Mouse (Mus musculus) heart, embryonic 15.5 days (tissue): ENCODE data around the gene Wfdc1. TPM values are rescaled to one million over a fixed set of nuclear protein-coding genes. Genes with fewer than 3 reads are reported as not detected.

Source experiments
- ATAC-seq: fragments of 200-750 bp; cut with Nextera tagmentation; replicated peaks from 2 replicates; pipeline ENCODE4 v1.8.0; 2017; ENCODE audit warnings: low read depth, moderate TSS enrichment; ENCODE audit not compliant: insufficient number of reproducible peaks, insufficient read depth, low FRiP score
- H3K27ac ChIP-seq: fragments of 300-500 bp; sonication (generic); 2 replicates; pipeline ENCODE4 v1.5.1; 2015; ENCODE audit warnings: mild to moderate bottlenecking, inconsistent platforms
- H3K27me3 ChIP-seq: fragments of 300-500 bp; sonication (generic); 2 replicates; pipeline ENCODE4 v1.6.1; 2015; ENCODE audit warnings: inconsistent platforms
- H3K36me3 ChIP-seq: fragments of 300-500 bp; sonication (generic); 2 replicates; pipeline ENCODE4 v1.6.1; 2015; ENCODE audit warnings: mild to moderate bottlenecking, inconsistent platforms
- H3K4me1 ChIP-seq: fragments of 300-500 bp; sonication (generic); replicated peaks from 2 replicates; pipeline ENCODE4 v1.6.1; 2015; ENCODE audit warnings: inconsistent platforms
- H3K4me2 ChIP-seq: fragments of 300-500 bp; sonication (generic); 2 replicates; pipeline ENCODE4 v1.6.1; 2015; ENCODE audit warnings: inconsistent platforms, mild to moderate bottlenecking, moderate library complexity
- H3K4me3 ChIP-seq: fragments of 300-500 bp; sonication (generic); 2 replicates; pipeline ENCODE4 v1.5.1; 2015; ENCODE audit warnings: mild to moderate bottlenecking, inconsistent platforms
- H3K9ac ChIP-seq: fragments of 300-500 bp; sonication (generic); 2 replicates; pipeline ENCODE4 v1.6.1; 2015; ENCODE audit warnings: mild to moderate bottlenecking, inconsistent platforms
- H3K9me3 ChIP-seq: fragments of 300-500 bp; sonication (generic); replicated peaks from 2 replicates; pipeline ENCODE4 v1.6.1; 2016; ENCODE audit warnings: inconsistent platforms
- WGBS: fragments of 180-500 bp; shearing (Covaris S2); methylation state at CpG from one replicate; pipeline ENCODE4 v1.1.7; 2015; ENCODE audit warnings: mixed read lengths; 5-methylcytosine and 5-hydroxymethylcytosine counted together
- polyA plus RNA-seq: library from polyadenylated mRNA; unstranded; fragments of >200 nt; fragmentation: Nextera tagmentation; extraction: Ambion mirVana; gene quantifications from 2 replicates; pipeline ENCODE4 v1.2.1, GENCODE M21; 2015

The Wfdc1 gene
- polyA plus RNA-seq, 1 experiment from 2014 or later = 5.9 TPM

GRCm38 (mm10) chr8:119639798-119640197, 26.4 kb upstream of the Wfdc1 start:
- no peak overlapping the region for H3K4me2 ChIP-seq
- WGBS = 70% methylated on average over 7 of the region's 7 CpGs
- peaks cover 11% of the 10 kb centered on the region for H3K4me1 ChIP-seq
- no peaks in the 10 kb centered on the region for H3K36me3 ChIP-seq
- H3K27ac ChIP-seq = no peak overlapping the region
- H3K27me3 ChIP-seq = peaks cover 16% of the 10 kb centered on the region
- H3K9ac ChIP-seq = no peak overlapping the region
- no peaks in the 10 kb centered on the region for H3K9me3 ChIP-seq
- ATAC-seq = no peak
- H3K4me3 ChIP-seq = no peak overlapping the region

GRCm38 (mm10) chr8:119641058-119641457, 25.1 kb upstream of the Wfdc1 start:
- Histone ChIP-seq H3K9ac (no peak overlapping the region), H3K4me2 (no peak overlapping the region), H3K9me3 (no peaks in the 10 kb centered on the region), H3K36me3 (no peaks in the 10 kb centered on the region), H3K4me3 (no peak overlapping the region), H3K27ac (no peak overlapping the region), H3K4me1 (no peaks in the 10 kb centered on the region), H3K27me3 (peaks cover 9% of the 10 kb centered on the region)
- ATAC-seq = no peak
- 62% methylated on average over 5 of the region's 5 CpGs for WGBS

GRCm38 (mm10) chr8:119642960-119643359, 23.2 kb upstream of the Wfdc1 start:
- no peaks in the 10 kb centered on the region for H3K36me3 ChIP-seq
- no peak overlapping the region for H3K27ac ChIP-seq

GRCm38 (mm10) chr8:119644429-119644960, 21.7 kb upstream of the Wfdc1 start:
- H3K4me1 ChIP-seq = no peaks in the 10 kb centered on the region
- no peaks in the 10 kb centered on the region for H3K27me3 ChIP-seq
- no peak overlapping the region for H3K4me2 ChIP-seq
- no peak overlapping the region for H3K4me3 ChIP-seq
- H3K9ac ChIP-seq = no peak overlapping the region
- ATAC-seq = no peak
- H3K9me3 ChIP-seq = no peaks in the 10 kb centered on the region; the same call in 1 of the 2 replicates
- H3K36me3 ChIP-seq = no peaks in the 10 kb centered on the region
- WGBS = 80% methylated on average over 17 of the region's 17 CpGs
- no peak overlapping the region for H3K27ac ChIP-seq

More at GRCm38 (mm10) chr8:119642960-119643359, 23.2 kb upstream of the Wfdc1 start:
- H3K4me1 ChIP-seq = no peaks in the 10 kb centered on the region
- WGBS = 81% methylated on average over 1 of the region's 1 CpGs
- no peak overlapping the region for H3K4me2 ChIP-seq
- no peak overlapping the region for H3K4me3 ChIP-seq
- H3K9ac ChIP-seq = no peak overlapping the region
- no peaks in the 10 kb centered on the region; the same call in 1 of the 2 replicates for H3K9me3 ChIP-seq
- ATAC-seq = no peak
- no peaks in the 10 kb centered on the region for H3K27me3 ChIP-seq

GRCm38 (mm10) chr8:119644981-119645597, 21.1 kb upstream of the Wfdc1 start:
- H3K4me1 ChIP-seq = no peaks in the 10 kb centered on the region
- WGBS = 67% methylated on average over 18 of the region's 18 CpGs
- H3K27ac ChIP-seq = no peak overlapping the region
- no peaks in the 10 kb centered on the region for H3K27me3 ChIP-seq
- H3K9me3 ChIP-seq = no peaks in the 10 kb centered on the region; the same call in 1 of the 2 replicates
- H3K9ac ChIP-seq = no peak overlapping the region
- H3K36me3 ChIP-seq = no peaks in the 10 kb centered on the region
- ATAC-seq = no peak
- H3K4me3 ChIP-seq = no peak overlapping the region
- H3K4me2 ChIP-seq = no peak overlapping the region

- H3K4me2 ChIP-seq = no peak overlapping the region
- no peak overlapping the region for H3K4me3 ChIP-seq
- no peaks in the 10 kb centered on the region; the same call in 1 of the 2 replicates for H3K9me3 ChIP-seq
- no peak overlapping the region for H3K9ac ChIP-seq
- ATAC-seq = no peak
- H3K36me3 ChIP-seq = no peaks in the 10 kb centered on the region
- no peaks in the 10 kb centered on the region for H3K4me1 ChIP-seq
- no peaks in the 10 kb centered on the region for H3K27me3 ChIP-seq
- WGBS = 81% methylated on average over 3 of the region's 3 CpGs
- no peak overlapping the region for H3K27ac ChIP-seq
Observed at GRCm38 (mm10) chr8:119646197-119646596, 20.0 kb upstream of the Wfdc1 start.

- no peaks in the 10 kb centered on the region for H3K36me3 ChIP-seq
- H3K4me3 ChIP-seq = no peak overlapping the region
- H3K27ac ChIP-seq = no peak overlapping the region
- H3K4me2 ChIP-seq = no peak overlapping the region
- ATAC-seq = no peak
- no peaks in the 10 kb centered on the region for H3K4me1 ChIP-seq
- no peaks in the 10 kb centered on the region; the same call in 1 of the 2 replicates for H3K9me3 ChIP-seq
- H3K9ac ChIP-seq = no peak overlapping the region
- no peaks in the 10 kb centered on the region for H3K27me3 ChIP-seq
- WGBS = 81% methylated on average over 7 of the region's 7 CpGs
Observed at GRCm38 (mm10) chr8:119646846-119647245, 19.3 kb upstream of the Wfdc1 start.

GRCm38 (mm10) chr8:119651324-119651723, 14.8 kb upstream of the Wfdc1 start:
- 50% methylated on average over 2 of the region's 2 CpGs for WGBS
- Histone ChIP-seq H3K9ac (no peak overlapping the region), H3K9me3 (no peaks in the 10 kb centered on the region; the same call in 1 of the 2 replicates), H3K36me3 (no peaks in the 10 kb centered on the region), H3K27me3 (no peaks in the 10 kb centered on the region), H3K4me3 (no peak overlapping the region), H3K4me1 (no peaks in the 10 kb centered on the region), H3K4me2 (no peak overlapping the region), H3K27ac (no peak overlapping the region)
- ATAC-seq = no peak

- Histone ChIP-seq H3K9me3 (no peaks in the 10 kb centered on the region), H3K36me3 (no peaks in the 10 kb centered on the region), H3K4me2 (no peak overlapping the region), H3K4me1 (peaks cover 14% of the 10 kb centered on the region), H3K27me3 (no peaks in the 10 kb centered on the region), H3K27ac (no peak overlapping the region), H3K4me3 (no peak overlapping the region), H3K9ac (no peak overlapping the region)
- no peak; the same call in 1 of the 2 replicates for ATAC-seq
- WGBS = 39% methylated on average over 5 of the region's 5 CpGs
Observed at GRCm38 (mm10) chr8:119656709-119657464, 9.3 kb upstream of the Wfdc1 start.

GRCm38 (mm10) chr8:119661081-119661480, 5.1 kb upstream of the Wfdc1 start:
- H3K4me2 ChIP-seq = no peak overlapping the region

GRCm38 (mm10) chr8:119661892-119662291, 4.3 kb upstream of the Wfdc1 start:
- no peak overlapping the region for H3K4me2 ChIP-seq
- H3K4me1 ChIP-seq = peaks cover 34% of the 10 kb centered on the region
- no peaks in the 10 kb centered on the region for H3K36me3 ChIP-seq
- ATAC-seq = no peak
- 71% methylated on average over 6 of the region's 6 CpGs for WGBS
- no peak overlapping the region for H3K27ac ChIP-seq
- no peaks in the 10 kb centered on the region for H3K27me3 ChIP-seq
- no peak overlapping the region for H3K4me3 ChIP-seq
- H3K9ac ChIP-seq = no peak overlapping the region
- no peaks in the 10 kb centered on the region for H3K9me3 ChIP-seq

More at GRCm38 (mm10) chr8:119661081-119661480, 5.1 kb upstream of the Wfdc1 start:
- no peak overlapping the region for H3K4me3 ChIP-seq
- WGBS = 13% methylated on average over 9 of the region's 9 CpGs
- no peaks in the 10 kb centered on the region for H3K36me3 ChIP-seq
- H3K27ac ChIP-seq = no peak overlapping the region
- no peaks in the 10 kb centered on the region for H3K27me3 ChIP-seq
- peaks cover 25% of the 10 kb centered on the region for H3K4me1 ChIP-seq
- ATAC-seq = peak; percentile 40
- H3K9me3 ChIP-seq = no peaks in the 10 kb centered on the region
- no peak overlapping the region for H3K9ac ChIP-seq
